Mouse (Mus musculus) midbrain, embryonic 12.5 days (tissue): ENCODE data around the gene Lcp1. TPM values are rescaled to one million over a fixed set of nuclear protein-coding genes. Genes with fewer than 3 reads are reported as not detected.
"Not testable (repeated sequence)": the region's sequence is repeated elsewhere in the genome, so short reads cannot be mapped to it uniquely, and the experiment has no call there.

ENCODE experiments used
- ATAC-seq: fragments of 200-750 bp; cut with Nextera tagmentation; 2 replicates; pipeline ENCODE4 v1.8.0; 2017; ENCODE audit warnings: low read depth, moderate TSS enrichment, moderate library complexity; ENCODE audit not compliant: low FRiP score
- H3K27ac ChIP-seq: fragments of 300-500 bp; sonication (generic); replicated peaks from 2 replicates; pipeline ENCODE4 v1.5.1; 2016; ENCODE audit warnings: mild to moderate bottlenecking
- H3K27me3 ChIP-seq: fragments of 300-500 bp; sonication (generic); 2 replicates; pipeline ENCODE4 v1.6.1; 2016; ENCODE audit warnings: mild to moderate bottlenecking
- H3K36me3 ChIP-seq: fragments of 300-500 bp; sonication (generic); 2 replicates; pipeline ENCODE4 v1.6.1; 2016
- H3K4me1 ChIP-seq: fragments of 300-500 bp; sonication (generic); 2 replicates; pipeline ENCODE4 v1.6.1; 2016
- H3K4me2 ChIP-seq: fragments of 300-500 bp; sonication (generic); replicated peaks from 2 replicates; pipeline ENCODE4 v1.6.1; 2016; ENCODE audit warnings: mild to moderate bottlenecking, moderate library complexity
- H3K4me3 ChIP-seq: fragments of 300-500 bp; sonication (generic); 2 replicates; pipeline ENCODE4 v1.5.1; 2016; ENCODE audit warnings: mild to moderate bottlenecking
- H3K9ac ChIP-seq: fragments of 300-500 bp; sonication (generic); replicated peaks from 2 replicates; pipeline ENCODE4 v1.6.1; 2016; ENCODE audit warnings: mild to moderate bottlenecking, moderate library complexity
- H3K9me3 ChIP-seq: fragments of 300-500 bp; sonication (generic); 2 replicates; pipeline ENCODE4 v1.6.1; 2016; ENCODE audit warnings: mild to moderate bottlenecking
- WGBS: fragments of 180-500 bp; shearing (Covaris S2); methylation state at CpG from one replicate; pipeline ENCODE4 v1.1.7; 2016; 5-methylcytosine and 5-hydroxymethylcytosine counted together
- polyA plus RNA-seq: library from polyadenylated mRNA; unstranded; fragments of >200 nt; fragmentation: Nextera tagmentation; extraction: Ambion mirVana; gene quantifications from 2 replicates; pipeline ENCODE4 v1.2.1, GENCODE M21; 2016

The Lcp1 gene
- 22.6 and 23.6 TPM in 2 replicates for polyA plus RNA-seq

DNA sequence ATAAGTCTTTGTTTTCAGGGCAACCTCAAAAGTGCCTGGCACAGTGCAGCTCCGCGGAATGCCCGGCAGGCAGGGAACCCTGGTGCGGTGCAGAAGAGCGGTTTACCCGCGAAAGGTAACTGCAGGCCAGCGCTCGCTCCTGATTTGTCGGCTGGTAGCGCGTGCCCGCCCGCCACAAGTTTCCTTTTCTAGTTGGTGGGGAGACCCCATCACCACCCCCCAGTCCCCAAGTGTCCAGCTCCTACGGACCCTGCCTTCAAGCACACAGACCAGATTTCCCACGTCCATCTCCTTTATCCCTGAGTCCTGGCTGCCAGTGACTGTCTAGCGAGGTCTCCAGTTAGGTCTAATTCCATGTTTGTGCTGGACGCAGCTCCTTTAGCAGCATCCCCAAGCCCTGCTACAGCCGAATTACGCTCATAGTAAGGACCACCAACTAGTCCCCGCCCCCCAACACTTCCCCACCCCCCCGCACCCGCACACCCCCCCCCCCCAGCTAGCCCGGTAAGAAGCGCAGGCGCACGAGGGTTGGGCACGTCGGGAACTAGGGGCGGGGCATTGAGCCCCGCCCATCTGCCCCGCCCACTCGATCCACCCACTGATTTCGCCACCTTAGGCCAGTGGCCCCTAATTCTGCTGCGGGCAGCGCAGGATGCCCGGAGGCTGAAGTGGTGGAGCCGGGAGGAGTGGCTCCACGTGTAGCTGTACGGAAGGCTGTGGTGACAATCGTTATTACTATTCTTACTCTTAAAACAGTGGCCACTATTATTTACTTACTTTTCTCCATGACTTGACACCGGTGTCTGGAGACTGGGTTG, at the start of gene Lcp1, which contains the start of gene Lrrc63:
TSS of gene Lcp1 (plus strand) at position 601 of the 818 bp plus-strand sequence.
TSS of gene Lrrc63 (minus strand) at position 381 of the 818 bp plus-strand sequence.
- Histone ChIP-seq H3K4me2 (peak within 1 kb of the TSS; percentile 87), H3K27ac (peak within 1 kb of the TSS; percentile 68)
- under 1% methylated on average over 39 of the region's 42 CpGs for WGBS

DNA sequence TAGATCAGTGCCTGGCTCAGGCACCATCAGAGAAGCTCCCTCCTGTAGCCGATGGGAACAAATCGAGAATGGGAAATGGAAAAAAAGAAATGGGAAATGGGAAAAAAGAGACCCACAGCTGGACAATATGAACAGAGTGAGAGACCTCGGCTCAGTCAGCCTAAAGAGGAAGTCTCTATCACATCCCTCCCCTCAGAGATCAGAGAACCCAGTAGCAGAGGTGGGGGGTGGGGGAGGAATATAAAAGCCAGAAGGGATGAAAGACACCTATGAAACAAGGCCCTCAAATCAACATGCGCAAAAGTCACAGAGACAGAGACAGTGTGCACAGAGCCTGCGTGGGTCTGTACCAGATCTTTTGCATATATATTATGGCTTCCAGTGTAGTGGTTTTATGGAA, 27.9 kb upstream of the Lcp1 start:
- WGBS = 91% methylated on average over 5 of the region's 5 CpGs

More for the DNA sequence above, at the start of gene Lcp1, which contains the start of gene Lrrc63:
- Histone ChIP-seq H3K4me3 (peak within 1 kb of the TSS; percentile 63), H3K36me3 (no peaks in the 10 kb centered on the region), H3K27me3 (peaks cover 5% of the 10 kb centered on the region; the same call in 1 of the 2 replicates), H3K9ac (peak within 1 kb of the TSS; percentile 59), H3K4me1 (no peaks in the 10 kb centered on the region), H3K9me3 (no peaks in the 10 kb centered on the region)
- ATAC-seq = peak; percentile 93

DNA sequence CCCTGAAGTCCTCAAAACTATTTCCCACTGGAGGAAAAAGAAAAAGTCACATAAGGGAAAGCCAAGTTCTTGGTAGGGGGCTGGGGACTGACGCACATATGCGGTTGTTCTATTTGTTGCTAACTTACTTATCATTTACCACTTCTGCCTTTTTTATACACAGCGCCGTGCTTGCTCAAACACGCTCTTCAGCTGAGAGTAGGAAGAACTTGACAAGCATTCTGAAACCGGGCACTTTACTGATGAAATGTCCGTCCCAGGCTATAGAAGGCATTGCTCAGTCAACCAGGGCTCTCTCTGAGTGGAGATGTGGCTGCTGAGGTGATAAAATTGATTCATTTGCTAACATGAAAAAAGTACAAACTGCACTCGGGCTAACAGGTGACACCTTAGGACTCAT, 9.2 kb upstream of the Lcp1 start:
- WGBS = 90% methylated on average over 8 of the region's 8 CpGs
- no peaks in the 10 kb centered on the region for H3K27me3 ChIP-seq
- ATAC-seq = no peak
- no peaks in the 10 kb centered on the region for H3K9me3 ChIP-seq
- no peaks in the 10 kb centered on the region for H3K4me1 ChIP-seq
- no peak overlapping the region for H3K4me2 ChIP-seq
- H3K27ac ChIP-seq = no peak overlapping the region
- no peak overlapping the region for H3K4me3 ChIP-seq
- H3K9ac ChIP-seq = no peak overlapping the region
- H3K36me3 ChIP-seq = no peaks in the 10 kb centered on the region

More for the DNA sequence above, 27.9 kb upstream of the Lcp1 start:
- Histone ChIP-seq H3K4me3 (no peak overlapping the region), H3K9me3 (peaks cover 5% of the 10 kb centered on the region; the same call in 1 of the 2 replicates), H3K9ac (no peak overlapping the region), H3K27ac (no peak overlapping the region), H3K4me2 (no peak overlapping the region), H3K27me3 (no peaks in the 10 kb centered on the region), H3K4me1 (no peaks in the 10 kb centered on the region), H3K36me3 (no peaks in the 10 kb centered on the region)
- ATAC-seq = no peak

DNA sequence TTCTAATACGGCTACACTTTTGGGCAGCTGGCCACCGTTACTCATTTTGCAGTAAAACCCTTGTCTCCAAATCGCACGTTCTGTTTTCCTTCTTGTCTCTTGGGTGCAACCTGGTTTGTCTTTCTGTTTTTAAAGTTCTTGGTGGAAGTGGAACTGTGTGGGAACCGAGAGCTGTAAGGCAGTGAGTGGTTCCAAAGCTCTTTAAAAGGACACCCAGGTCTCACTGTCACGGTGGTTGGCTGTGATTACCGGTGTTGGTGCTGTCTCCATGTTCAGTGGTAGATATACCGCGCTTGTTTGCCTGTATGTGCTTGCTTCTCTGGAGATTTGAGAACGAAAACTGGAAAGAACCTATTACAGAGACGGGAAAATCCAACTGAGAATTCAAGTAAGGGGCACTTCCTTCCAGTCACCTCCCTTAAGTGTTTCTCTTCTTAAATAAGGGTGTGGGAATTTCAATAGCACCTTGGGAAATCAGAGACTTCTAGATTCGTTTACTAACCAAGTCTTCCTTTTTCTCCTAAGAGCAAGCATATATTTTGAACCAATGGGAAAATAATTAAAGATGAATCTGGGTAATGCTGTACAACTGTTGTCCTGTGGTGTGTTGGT, 529 bp downstream of the Lcp1 start:
- H3K9ac ChIP-seq = no peak overlapping the region
- 4% methylated on average over 12 of the region's 12 CpGs for WGBS
- ATAC-seq = 0 out of 2 replicates have a peak, but pooled peaks have one; percentile 31

DNA sequence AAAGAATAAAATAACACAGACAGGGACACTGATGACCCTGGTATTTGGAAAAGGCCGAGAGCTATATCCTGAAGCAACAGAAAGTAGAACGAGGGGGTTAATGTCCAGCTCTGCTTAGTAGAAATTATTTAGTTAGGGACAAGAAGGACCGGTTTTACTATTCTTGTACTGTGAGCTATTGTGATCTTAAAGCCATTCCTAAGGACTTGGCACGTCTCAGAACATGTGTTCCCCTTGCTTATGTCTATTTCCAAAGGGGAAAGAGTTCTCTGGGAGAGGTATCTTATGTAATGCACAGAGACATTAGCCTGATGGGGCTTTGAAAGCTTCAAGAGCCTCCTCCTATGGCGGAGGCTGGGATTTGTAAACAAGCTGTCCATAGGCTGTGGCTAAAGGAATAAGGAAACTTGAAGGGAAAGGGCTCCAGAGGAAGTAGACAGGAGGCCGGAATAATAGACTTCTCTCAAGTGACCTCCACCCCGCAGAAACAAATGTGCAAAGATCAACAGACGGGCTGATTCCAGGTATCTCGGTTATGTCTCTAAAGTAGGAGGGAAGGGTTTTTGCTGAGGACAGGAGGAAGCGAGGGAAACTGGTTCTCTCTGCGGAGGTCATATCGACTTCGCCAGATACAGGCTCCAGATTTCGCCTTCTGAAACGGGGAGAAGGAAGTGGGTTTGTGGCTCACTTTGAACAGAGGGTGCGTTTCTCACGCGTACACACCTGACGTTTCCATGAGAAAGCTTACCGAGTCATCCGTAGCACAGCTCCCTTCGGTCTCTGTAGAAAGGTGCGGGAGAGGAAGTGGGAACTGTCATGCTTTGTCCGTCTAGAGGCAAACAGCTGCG, 5.4 kb downstream of the Lcp1 start:
- H3K27ac ChIP-seq = no peak overlapping the region
- WGBS = 84% methylated on average over 25 of the region's 25 CpGs

More for the DNA sequence above, 529 bp downstream of the Lcp1 start:
- peaks cover 5% of the 10 kb centered on the region; the same call in 1 of the 2 replicates for H3K27me3 ChIP-seq
- peak overlapping the region; percentile 63 for H3K4me3 ChIP-seq
- H3K9me3 ChIP-seq = no peaks in the 10 kb centered on the region
- peak overlapping the region; percentile 87 for H3K4me2 ChIP-seq
- no peak overlapping the region for H3K27ac ChIP-seq
- H3K36me3 ChIP-seq = no peaks in the 10 kb centered on the region
- no peaks in the 10 kb centered on the region for H3K4me1 ChIP-seq

DNA sequence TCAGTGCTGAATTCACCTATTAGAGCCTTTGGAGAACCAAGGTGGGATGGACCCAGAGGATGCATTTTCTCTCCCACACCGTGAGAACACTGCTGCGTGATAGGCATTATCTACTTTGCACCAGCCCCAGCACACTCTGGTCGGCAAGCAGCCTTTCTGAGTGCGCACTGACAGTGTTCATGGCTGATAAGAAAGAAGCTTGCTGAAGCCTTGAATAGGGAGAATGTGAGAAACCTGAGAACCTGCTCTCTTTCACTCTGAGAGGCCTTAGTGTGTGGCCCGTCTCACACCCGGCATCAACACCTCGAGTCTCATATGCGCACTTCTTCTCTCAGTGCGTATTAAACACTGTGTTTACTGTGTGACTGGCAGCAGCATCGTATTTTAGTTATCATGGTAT, 7.6 kb downstream of the Lcp1 start:
- no peaks in the 10 kb centered on the region for H3K9me3 ChIP-seq
- no peak overlapping the region for H3K9ac ChIP-seq
- no peak overlapping the region for H3K4me3 ChIP-seq
- H3K4me2 ChIP-seq = no peak overlapping the region
- H3K4me1 ChIP-seq = no peaks in the 10 kb centered on the region
- no peaks in the 10 kb centered on the region for H3K27me3 ChIP-seq
- H3K36me3 ChIP-seq = no peaks in the 10 kb centered on the region
- no peak overlapping the region for H3K27ac ChIP-seq
- 79% methylated on average over 10 of the region's 10 CpGs for WGBS
- no peak for ATAC-seq

More for the DNA sequence above, 5.4 kb downstream of the Lcp1 start:
- Histone ChIP-seq H3K4me1 (no peaks in the 10 kb centered on the region), H3K4me3 (no peak overlapping the region), H3K27me3 (peaks cover 1% of the 10 kb centered on the region; the same call in 1 of the 2 replicates), H3K9me3 (no peaks in the 10 kb centered on the region), H3K36me3 (no peaks in the 10 kb centered on the region), H3K9ac (no peak overlapping the region), H3K4me2 (no peak overlapping the region)
- ATAC-seq = no peak

DNA sequence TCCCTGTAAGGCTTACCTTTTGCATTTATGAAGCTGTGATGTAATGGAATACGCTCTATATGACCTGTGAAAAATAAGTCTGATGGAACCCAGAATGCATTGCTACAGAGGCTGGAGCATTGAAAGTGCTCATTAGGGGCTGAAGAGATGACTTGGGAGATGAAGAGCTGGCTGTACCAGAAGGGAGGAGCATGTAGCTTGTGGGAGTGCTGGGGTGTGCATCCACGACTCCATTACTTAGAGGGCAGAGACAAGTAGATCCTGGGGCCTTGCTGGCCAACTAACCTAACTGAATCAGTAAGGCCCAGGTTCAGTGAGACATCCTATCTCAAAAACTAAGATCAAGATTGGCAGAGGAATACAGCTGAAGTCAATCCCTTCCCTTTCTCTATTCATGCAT, 8.3 kb downstream of the Lcp1 start:
- H3K27ac ChIP-seq = no peak overlapping the region
- H3K4me1 ChIP-seq = no peaks in the 10 kb centered on the region
- ATAC-seq = no peak
- no peaks in the 10 kb centered on the region for H3K27me3 ChIP-seq
- H3K36me3 ChIP-seq = no peaks in the 10 kb centered on the region
- H3K4me2 ChIP-seq = no peak overlapping the region
- 87% methylated on average over 2 of the region's 2 CpGs for WGBS
- no peak overlapping the region for H3K4me3 ChIP-seq
- H3K9ac ChIP-seq = no peak overlapping the region
- no peaks in the 10 kb centered on the region for H3K9me3 ChIP-seq

DNA sequence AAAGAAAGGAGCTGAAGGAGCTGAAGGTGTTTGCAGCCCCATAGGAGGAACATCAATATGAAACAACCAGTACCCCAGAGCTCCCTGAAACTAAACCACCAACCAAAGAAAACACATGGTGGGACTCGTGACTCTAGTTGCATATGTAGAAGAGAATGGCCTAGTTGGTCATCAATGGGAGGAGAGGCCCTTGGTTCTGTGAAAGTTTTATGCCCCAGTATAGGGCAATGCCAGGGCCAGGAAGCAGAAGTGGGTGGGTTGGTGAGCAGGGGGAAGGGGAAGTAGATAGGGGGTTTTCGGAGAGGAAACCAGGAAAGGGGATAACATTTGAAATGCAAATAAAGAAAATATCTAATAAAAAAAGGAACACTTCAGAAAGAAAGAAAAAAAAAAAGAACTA, 16.8 kb downstream of the Lcp1 start:
- WGBS = 82% methylated on average over 2 of the region's 2 CpGs
- H3K4me2 ChIP-seq, H3K27ac ChIP-seq, H3K27me3 ChIP-seq, H3K4me1 ChIP-seq, H3K36me3 ChIP-seq, ATAC-seq, H3K4me3 ChIP-seq, H3K9ac ChIP-seq, H3K9me3 ChIP-seq: not testable (repeated sequence)

DNA sequence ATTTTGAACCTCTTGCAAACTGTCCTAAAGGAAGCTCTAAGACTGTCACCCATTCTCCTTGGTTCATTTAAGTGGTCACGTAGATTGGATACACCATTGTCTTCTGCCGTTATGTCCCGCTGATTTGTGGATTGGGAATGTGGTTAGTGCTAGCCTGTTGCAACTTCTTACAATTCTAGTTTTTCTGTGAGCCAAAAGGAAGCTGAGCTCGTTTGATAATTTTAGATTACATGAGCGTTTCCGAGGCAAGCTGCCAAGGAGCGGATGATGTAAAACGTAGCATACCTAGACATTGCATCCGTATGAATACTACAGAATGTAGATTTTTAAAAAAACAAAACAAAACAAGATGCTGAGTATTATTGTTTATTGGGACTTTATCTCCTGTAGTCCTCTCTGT, 17.3 kb downstream of the Lcp1 start:
- no peak for ATAC-seq
- no peak overlapping the region for H3K9ac ChIP-seq
- no peak overlapping the region for H3K4me2 ChIP-seq
- WGBS = 87% methylated on average over 9 of the region's 9 CpGs
- H3K9me3 ChIP-seq = no peaks in the 10 kb centered on the region
- no peak overlapping the region for H3K4me3 ChIP-seq
- H3K36me3 ChIP-seq = no peaks in the 10 kb centered on the region
- H3K27me3 ChIP-seq = no peaks in the 10 kb centered on the region
- no peak overlapping the region for H3K27ac ChIP-seq
- no peaks in the 10 kb centered on the region for H3K4me1 ChIP-seq

DNA sequence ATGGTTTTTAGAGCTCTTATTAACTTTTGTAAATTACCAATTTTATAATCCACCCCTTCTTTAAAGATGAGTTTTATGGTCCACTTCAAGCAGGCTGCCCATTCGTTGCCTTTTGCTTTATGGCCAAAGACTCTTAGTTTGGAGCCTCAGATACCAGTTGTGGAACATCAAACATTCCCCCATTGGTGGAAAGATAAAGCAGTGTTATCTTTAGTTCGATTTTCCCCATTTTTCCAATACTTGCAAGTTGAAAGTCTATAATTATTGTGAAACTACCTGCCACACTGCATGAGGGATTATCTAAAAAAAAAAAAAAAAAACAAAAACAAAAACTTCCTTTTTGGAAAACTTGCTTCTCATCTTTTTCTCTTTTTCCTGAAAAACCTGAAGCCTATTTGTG, 19.8 kb downstream of the Lcp1 start:
- Histone ChIP-seq H3K4me2 (no peak overlapping the region), H3K9ac (no peak overlapping the region), H3K27me3 (no peaks in the 10 kb centered on the region), H3K4me3 (no peak overlapping the region), H3K4me1 (no peaks in the 10 kb centered on the region), H3K9me3 (no peaks in the 10 kb centered on the region), H3K27ac (no peak overlapping the region), H3K36me3 (no peaks in the 10 kb centered on the region)
- 78% methylated on average over 2 of the region's 2 CpGs for WGBS
- no peak for ATAC-seq

DNA sequence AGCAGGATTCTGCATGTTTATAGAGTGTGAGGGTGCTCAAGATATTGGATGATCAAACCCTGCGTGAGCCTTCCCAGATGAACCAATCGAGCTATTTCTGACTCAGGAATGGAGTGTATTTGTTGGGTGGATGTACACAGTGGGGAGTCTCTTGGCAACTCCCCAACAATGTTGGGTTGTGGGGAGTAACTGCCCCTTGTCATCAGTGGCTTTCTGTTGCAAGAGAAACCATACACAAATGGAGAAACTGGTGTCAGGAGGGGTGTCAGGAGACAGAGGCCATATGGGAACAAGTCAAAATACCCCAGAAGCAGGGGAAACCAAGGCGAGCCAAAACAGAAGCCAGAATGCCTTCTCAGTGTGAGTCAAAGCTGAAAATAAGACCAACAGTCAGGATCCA, 20.2 kb downstream of the Lcp1 start:
- Histone ChIP-seq H3K27ac (no peak overlapping the region), H3K9ac (no peak overlapping the region), H3K4me3 (no peak overlapping the region), H3K4me1 (no peaks in the 10 kb centered on the region), H3K4me2 (no peak overlapping the region), H3K36me3 (no peaks in the 10 kb centered on the region), H3K27me3 (no peaks in the 10 kb centered on the region), H3K9me3 (no peaks in the 10 kb centered on the region)
- WGBS = 86% methylated on average over 3 of the region's 3 CpGs
- ATAC-seq = no peak
